Mouse (Mus musculus): Measurements from ENCODE around the gene Dock2.

GRCm38 (mm10) chr11:34236885-34237284, 546.8 kb downstream of the Dock2 start:
- TF ChIP-seq POLR2A (IDR thresholded peaks at IDR 0.05; ENCODE audit: borderline replicate concordance, extremely low read depth, low read depth, low read length) (no peak), CTCF (IDR thresholded peaks at IDR 0.05; ENCODE audit: insufficient read depth, low read length) (no peak)

Measured in lung, adult 2 months (tissue).